Mouse (Mus musculus) myocyte (in vitro differentiated cells): ENCODE results near the gene Stra6. TPM values are rescaled to one million over a fixed set of nuclear protein-coding genes. Genes with fewer than 3 reads are reported as not detected.
A peak's percentile ranks its signal among the peaks of the same experiment; 100 is the strongest.

Experiments
- H3K27me3 ChIP-seq: one replicate; pipeline ENCODE4 v1.6.1; 2011; ENCODE audit not compliant: control insufficient read depth, insufficient read depth, insufficient read length
- H3K36me3 ChIP-seq: one replicate; pipeline ENCODE4 v1.6.1; 2011; ENCODE audit not compliant: control insufficient read depth, insufficient read depth
- H3K4me2 ChIP-seq: one replicate; pipeline ENCODE4 v1.6.1; 2011; ENCODE audit warnings: low read depth, control low read depth
- H3K4me3 ChIP-seq: one replicate; pipeline ENCODE4 v1.5.1; 2011; ENCODE audit warnings: mild to moderate bottlenecking, control low read depth, moderate library complexity
- H3K79me2 ChIP-seq: one replicate; pipeline ENCODE4 v1.6.1; 2011; ENCODE audit not compliant: control insufficient read depth, insufficient read depth
- H3ac ChIP-seq: one replicate; pipeline ENCODE4 v1.6.1; 2011; ENCODE audit not compliant: control insufficient read depth, insufficient read length
- CEBPB ChIP-seq: IDR thresholded peaks from 2 replicates; pipeline ENCODE4 v1.6.1; 2011; ENCODE audit warnings: mild to moderate bottlenecking, moderate library complexity; ENCODE audit not compliant: poor library complexity, insufficient read depth, severe bottlenecking
- E2F4 ChIP-seq: IDR thresholded peaks from one replicate; pipeline ENCODE4 v1.6.1; 2011; ENCODE audit warnings: mild to moderate bottlenecking, control low read depth, moderate library complexity; ENCODE audit not compliant: insufficient read depth
- MAX ChIP-seq: IDR thresholded peaks from one replicate; pipeline ENCODE4 v1.6.1; 2011; ENCODE audit warnings: low read depth, mild to moderate bottlenecking, control low read depth
- MYOD1 ChIP-seq, 3 experiments: IDR thresholded peaks; one replicate each; pipeline ENCODE4 v1.6.1; 2011; ENCODE audit warnings: control low read depth in 2 of 3, low read depth in 2 of 3, mild to moderate bottlenecking in 2 of 3, moderate library complexity in 1 of 3; ENCODE audit not compliant: insufficient read length in 2 of 3, control insufficient read depth in 1 of 3
- MYOG ChIP-seq, 3 experiments: IDR thresholded peaks; one replicate each; pipeline ENCODE4 v1.6.1; 2011; ENCODE audit warnings: control low read depth in 2 of 3, low read depth in 2 of 3, mild to moderate bottlenecking in 2 of 3; ENCODE audit not compliant: insufficient read length in 2 of 3, control insufficient read depth in 1 of 3, insufficient read depth in 1 of 3
- POLR2A ChIP-seq: IDR thresholded peaks from one replicate; pipeline ENCODE4 v1.6.1; 2011; ENCODE audit warnings: low read depth, mild to moderate bottlenecking, control low read depth, moderate library complexity; ENCODE audit not compliant: insufficient read length
- POLR2AphosphoS2 ChIP-seq: IDR thresholded peaks from one replicate; pipeline ENCODE4 v1.6.1; 2011; ENCODE audit warnings: low read depth, control low read depth; ENCODE audit not compliant: insufficient read length
- REST ChIP-seq: IDR thresholded peaks from one replicate; pipeline ENCODE4 v1.6.1; 2011; ENCODE audit warnings: mild to moderate bottlenecking, control low read depth, moderate library complexity; ENCODE audit not compliant: insufficient read depth, insufficient read length
- SRF ChIP-seq: IDR thresholded peaks from one replicate; pipeline ENCODE4 v1.6.1; 2011; ENCODE audit warnings: low read depth; ENCODE audit not compliant: control insufficient read depth, insufficient read length
- TCF12 ChIP-seq: IDR thresholded peaks from one replicate; pipeline ENCODE4 v1.6.1; 2011; ENCODE audit warnings: mild to moderate bottlenecking, control low read depth; ENCODE audit not compliant: poor library complexity, insufficient read depth, severe bottlenecking
- TCF3 ChIP-seq: IDR thresholded peaks from one replicate; pipeline ENCODE4 v1.6.1; 2011; ENCODE audit warnings: low read depth, control low read depth; ENCODE audit not compliant: insufficient read length
- USF1 ChIP-seq: IDR thresholded peaks from one replicate; pipeline ENCODE4 v1.6.1; 2011; ENCODE audit warnings: low read depth, mild to moderate bottlenecking, control low read depth, moderate library complexity
- polyA plus RNA-seq: library from polyadenylated mRNA; unstranded; fragments of >200 nt; fragmentation: generic; extraction: Trizol; gene quantifications from one replicate; pipeline ENCODE4 v1.2.1, GENCODE M21; 2012; ENCODE audit warnings: missing spikeins

Gene Stra6
- polyA plus RNA-seq, 1 experiment = 0.64 TPM

DNA sequence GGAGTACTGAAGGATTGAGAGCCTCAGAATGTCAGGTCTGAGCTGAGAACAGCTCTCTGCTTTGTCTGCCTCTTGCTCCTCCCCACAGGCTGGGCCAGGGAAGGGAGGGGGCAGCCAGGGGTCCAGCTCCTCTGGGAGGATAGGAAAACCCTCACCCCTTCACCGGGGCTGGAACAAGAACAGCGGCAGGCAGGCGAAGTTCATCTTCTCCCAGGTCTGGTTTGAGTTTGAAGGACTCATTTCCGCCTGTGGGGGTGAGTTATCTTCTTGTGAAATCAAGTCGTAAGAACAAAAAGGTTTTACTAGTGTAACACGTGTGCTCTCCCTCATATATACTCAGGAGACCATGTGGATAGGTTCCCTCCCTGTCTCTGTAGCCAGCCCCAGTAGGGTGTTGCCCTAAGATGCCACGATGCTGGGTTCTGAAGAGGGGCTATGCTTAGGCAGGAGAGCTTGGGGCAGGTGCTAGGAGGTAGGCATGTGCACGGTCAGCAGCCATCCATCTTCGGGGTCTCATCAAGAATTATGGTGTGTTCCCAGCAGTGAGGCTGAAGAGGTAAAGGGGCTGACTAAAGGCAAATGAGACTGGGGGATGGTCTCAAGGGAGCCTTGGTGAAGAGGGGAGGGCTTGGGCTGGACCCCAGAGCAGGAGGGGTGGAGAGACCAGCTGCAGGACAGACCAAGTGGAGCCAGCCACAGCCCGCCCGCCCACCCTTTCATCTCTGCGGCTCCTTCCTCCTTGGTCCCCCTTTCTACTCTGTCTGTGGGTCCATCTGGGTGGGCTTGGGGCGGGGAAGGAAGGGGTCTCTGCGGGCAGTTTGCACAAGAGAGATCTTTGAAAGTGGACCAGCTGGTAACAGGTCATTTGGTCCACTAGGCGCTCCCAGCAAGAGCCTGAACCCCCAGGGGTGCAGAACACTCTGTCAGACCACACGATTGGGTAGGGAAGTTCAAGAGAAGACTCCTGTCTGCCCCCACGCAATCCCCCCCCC, 70.6 kb downstream of the Stra6 start:
- H3K4me3 ChIP-seq = no peak overlapping the region
- H3K27me3 ChIP-seq = no peaks in the 10 kb centered on the region
- H3ac ChIP-seq = no peak overlapping the region
- H3K36me3 ChIP-seq = no peaks in the 10 kb centered on the region
- H3K79me2 ChIP-seq = no peaks in the 10 kb centered on the region
- no peak overlapping the region for H3K4me2 ChIP-seq
- TF ChIP-seq MYOG (IDR thresholded peaks at IDR 0.05; ENCODE audit: control insufficient read depth in 1 of 3, insufficient read depth in 1 of 3, insufficient read length in 2 of 3, low read depth in 2 of 3) (no peak), SRF (no peak)

DNA sequence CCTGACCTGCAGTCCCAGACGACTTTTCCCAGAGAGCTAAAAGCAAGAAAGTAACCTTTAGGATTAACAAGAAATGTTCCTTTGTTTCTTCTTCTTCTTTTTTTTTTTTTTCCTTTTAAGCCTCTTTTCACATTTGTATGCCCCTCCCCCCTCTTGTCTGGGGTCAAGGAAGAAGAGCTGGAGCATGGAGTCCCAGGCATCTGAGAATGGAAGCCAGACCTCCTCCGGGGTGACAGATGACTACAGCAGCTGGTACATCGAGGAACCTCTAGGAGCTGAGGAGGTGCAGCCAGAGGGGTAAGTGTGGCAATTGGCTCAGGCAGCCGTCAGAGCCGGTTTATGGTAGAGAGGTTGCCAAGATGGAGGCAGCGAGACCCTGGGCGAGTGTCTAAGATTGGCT, 71.3 kb downstream of the Stra6 start:
- no peak overlapping the region for H3K4me3 ChIP-seq
- H3K4me2 ChIP-seq = no peak overlapping the region
- H3ac ChIP-seq = no peak overlapping the region
- H3K79me2 ChIP-seq = no peaks in the 10 kb centered on the region
- H3K27me3 ChIP-seq = no peaks in the 10 kb centered on the region
- TF ChIP-seq E2F4 (no peak), MAX (no peak), MYOD1 (IDR thresholded peaks at IDR 0.05; ENCODE audit: control insufficient read depth in 1 of 3, insufficient read length in 2 of 3, low read depth in 2 of 3) (peak in 2 of 3 experiments; percentile 26 to 47), CEBPB (no peak)
- H3K36me3 ChIP-seq = no peaks in the 10 kb centered on the region

DNA sequence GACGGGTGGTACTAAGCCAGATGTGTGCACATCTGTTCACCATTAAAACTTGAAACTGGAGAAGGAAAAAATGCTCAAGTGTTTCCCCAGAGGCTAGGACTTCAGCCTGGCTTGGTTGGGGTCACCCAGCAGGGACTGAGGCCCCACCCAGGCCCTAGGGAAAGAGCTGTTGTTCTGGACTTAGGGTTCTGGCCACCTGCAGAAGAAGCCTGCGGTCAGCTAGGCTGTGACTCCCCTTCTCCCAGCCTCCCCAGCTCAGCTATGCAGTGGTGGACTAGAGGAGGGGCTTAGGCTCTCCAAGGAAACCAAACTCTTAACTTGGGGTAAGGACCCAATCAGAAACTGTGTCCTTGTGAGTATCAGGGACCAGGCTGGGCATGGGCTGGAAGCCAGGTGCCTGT, 72.3 kb downstream of the Stra6 start:
- no peaks in the 10 kb centered on the region for H3K79me2 ChIP-seq
- H3K27me3 ChIP-seq = no peaks in the 10 kb centered on the region
- H3K4me2 ChIP-seq = no peak overlapping the region
- TF ChIP-seq POLR2A (no peak), POLR2AphosphoS2 (no peak), TCF3 (no peak), MYOG (IDR thresholded peaks at IDR 0.05; ENCODE audit: control insufficient read depth in 1 of 3, insufficient read depth in 1 of 3, insufficient read length in 2 of 3, low read depth in 2 of 3) (no peak), MAX (no peak), MYOD1 (IDR thresholded peaks at IDR 0.05; ENCODE audit: control insufficient read depth in 1 of 3, insufficient read length in 2 of 3, low read depth in 2 of 3) (no peak), USF1 (no peak), SRF (no peak), REST (no peak), CEBPB (no peak), E2F4 (no peak), TCF12 (no peak)
- H3K4me3 ChIP-seq = no peak overlapping the region
- no peaks in the 10 kb centered on the region for H3K36me3 ChIP-seq
- H3ac ChIP-seq = no peak overlapping the region

DNA sequence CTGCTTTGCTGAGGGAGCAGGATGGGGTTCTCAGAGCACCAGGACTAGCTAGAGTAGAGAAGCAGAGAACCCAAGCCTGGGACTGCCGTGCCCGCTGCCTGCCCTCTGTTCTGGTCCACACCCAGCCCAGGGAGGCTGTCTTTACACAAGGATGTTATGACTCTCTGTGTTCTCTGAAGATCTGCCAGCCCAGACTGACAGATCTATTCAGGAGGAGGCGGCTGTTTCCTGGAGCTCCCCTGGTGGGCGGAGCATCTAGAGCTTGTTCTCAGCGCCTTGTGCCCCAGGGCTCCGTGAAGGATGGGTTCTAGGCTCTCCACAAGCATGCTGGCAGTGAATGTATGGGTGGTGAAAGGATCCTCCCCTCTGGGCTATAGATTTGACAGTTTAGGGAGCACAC, 76.4 kb downstream of the Stra6 start:
- Histone ChIP-seq H3K27me3 (no peaks in the 10 kb centered on the region), H3ac (no peak overlapping the region), H3K4me2 (peak overlapping the region; percentile 18), H3K4me3 (no peak overlapping the region), H3K79me2 (no peaks in the 10 kb centered on the region), H3K36me3 (no peaks in the 10 kb centered on the region)
- TF ChIP-seq POLR2AphosphoS2 = no peak

DNA sequence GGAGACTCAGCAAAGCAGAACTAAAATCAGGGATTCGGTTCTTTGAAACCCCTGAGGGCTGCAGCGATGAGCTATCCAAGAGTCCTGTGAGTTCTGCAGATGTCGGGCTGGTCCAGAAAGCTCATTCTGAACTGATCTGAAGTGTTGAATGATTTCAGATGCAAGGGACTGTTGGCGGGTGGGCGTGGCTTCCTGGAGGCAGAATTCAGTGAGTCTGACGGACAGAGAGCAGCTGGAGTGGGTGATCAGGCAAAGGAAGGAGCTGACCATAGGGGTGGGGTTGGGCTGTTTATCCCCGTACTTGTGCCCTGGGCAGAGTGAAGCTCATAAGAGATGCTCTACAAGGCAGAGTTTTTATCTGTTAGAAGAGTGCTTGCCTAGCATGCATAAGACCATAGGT, 79.8 kb downstream of the Stra6 start:
- H3K79me2 ChIP-seq = no peaks in the 10 kb centered on the region
- no peak overlapping the region for H3ac ChIP-seq
- peak overlapping the region; percentile 61 for H3K4me2 ChIP-seq
- no peaks in the 10 kb centered on the region for H3K36me3 ChIP-seq
- no peaks in the 10 kb centered on the region for H3K27me3 ChIP-seq
- TF ChIP-seq TCF3 = no peak
- no peak for TF ChIP-seq POLR2A
- TF ChIP-seq USF1 = no peak
- TF ChIP-seq MYOD1 (IDR thresholded peaks at IDR 0.05; ENCODE audit: control insufficient read depth in 1 of 3, insufficient read length in 2 of 3, low read depth in 2 of 3) = peak; percentile 80 to 96 (median 95)
- peak in 1 of 3 experiments; percentile 31 for TF ChIP-seq MYOG (IDR thresholded peaks at IDR 0.05; ENCODE audit: control insufficient read depth in 1 of 3, insufficient read depth in 1 of 3, insufficient read length in 2 of 3, low read depth in 2 of 3)
- no peak for TF ChIP-seq MAX
- TF ChIP-seq POLR2AphosphoS2 = no peak
- TF ChIP-seq CEBPB = no peak
- no peak for TF ChIP-seq SRF
- no peak for TF ChIP-seq REST
- no peak for TF ChIP-seq E2F4
- TF ChIP-seq TCF12 = no peak
- no peak overlapping the region for H3K4me3 ChIP-seq
